Mouse (Mus musculus) MEL (cell line): ENCODE measurements around the gene Psmd3. TPM values are rescaled to one million over a fixed set of nuclear protein-coding genes. Genes with fewer than 3 reads are reported as not detected.
A peak's percentile ranks its signal among the peaks of the same experiment; 100 is the strongest.

Source experiments
- DNase-seq: peaks from one replicate; pipeline ENCODE4 v3.0.0; 2011; ENCODE audit warnings: low read depth, low spot score
- H3K27ac ChIP-seq: 2 replicates; pipeline ENCODE4 v1.5.1; 2012; ENCODE audit warnings: low read depth, mild to moderate bottlenecking, control low read depth, low read length, moderate library complexity; ENCODE audit not compliant: control insufficient read depth
- H3K27me3 ChIP-seq, 2 experiments: fragments of 150-350 bp in 1 of 2; sonication (generic) in 1 of 2; 2 replicates each; pipeline ENCODE4 v1.6.1; 2012; ENCODE audit warnings: low read length in 2 of 2, mild to moderate bottlenecking in 2 of 2, improper control_type of control experiment in 1 of 2, moderate library complexity in 1 of 2; ENCODE audit not compliant: insufficient read depth in 2 of 2, control insufficient read depth in 1 of 2
- H3K36me3 ChIP-seq, 2 experiments: 2 replicates each; pipeline ENCODE4 v1.6.1; 2012 to 2014; ENCODE audit warnings: low read length in 2 of 2, improper control_type of control experiment in 1 of 2, inconsistent platforms in 1 of 2, mild to moderate bottlenecking in 1 of 2; ENCODE audit not compliant: insufficient read depth in 2 of 2, control insufficient read depth in 1 of 2
- H3K4me1 ChIP-seq, 2 experiments: fragments of 150-350 bp in 1 of 2; sonication (generic) in 1 of 2; 2 replicates each; pipeline ENCODE4 v1.6.1; 2012; ENCODE audit warnings: low read length in 2 of 2, improper control_type of control experiment in 1 of 2, mild to moderate bottlenecking in 1 of 2; ENCODE audit not compliant: insufficient read depth in 2 of 2, control insufficient read depth in 1 of 2
- H3K4me3 ChIP-seq, 2 experiments: fragments of 150-350 bp in 1 of 2; sonication (generic) in 1 of 2; 2 replicates each; pipeline ENCODE4 v1.5.1; 2012; ENCODE audit warnings: low read depth in 2 of 2, low read length in 2 of 2, mild to moderate bottlenecking in 2 of 2, moderate library complexity in 2 of 2, control low read depth in 1 of 2, improper control_type of control experiment in 1 of 2; ENCODE audit not compliant: control insufficient read depth in 1 of 2, insufficient read depth in 1 of 2
- H3K79me2 ChIP-seq: 2 replicates; pipeline ENCODE4 v1.6.1; 2012; ENCODE audit warnings: mild to moderate bottlenecking, low read length, moderate library complexity; ENCODE audit not compliant: control insufficient read depth, poor library complexity, insufficient read depth
- H3K9ac ChIP-seq: 2 replicates; pipeline ENCODE4 v1.6.1; 2012; ENCODE audit warnings: low read depth, mild to moderate bottlenecking, control low read depth, low read length, moderate library complexity; ENCODE audit not compliant: control insufficient read depth, poor library complexity, severe bottlenecking
- H3K9me3 ChIP-seq: fragments of 150-350 bp; sonication (generic); replicated peaks from 2 replicates; pipeline ENCODE4 v1.6.1; 2012; ENCODE audit warnings: mild to moderate bottlenecking, low read length, improper control_type of control experiment, moderate library complexity; ENCODE audit not compliant: insufficient read depth
- BHLHE40 ChIP-seq: IDR thresholded peaks from 2 replicates; pipeline ENCODE4 v1.6.1; 2012; ENCODE audit warnings: low read depth, mild to moderate bottlenecking, inconsistent platforms, low read length, improper control_type of control experiment, borderline replicate concordance
- CHD1 ChIP-seq: IDR thresholded peaks from 2 replicates; pipeline ENCODE4 v1.6.1; 2012; ENCODE audit warnings: low read depth, mild to moderate bottlenecking, inconsistent platforms, low read length, improper control_type of control experiment
- CHD2 ChIP-seq: IDR thresholded peaks from 2 replicates; pipeline ENCODE4 v1.6.1; 2011; ENCODE audit warnings: low read length, improper control_type of control experiment
- CTCF ChIP-seq, 3 experiments: IDR thresholded peaks in 2 of 3; conservative IDR thresholded peaks in 1 of 3; 2 replicates each; pipeline ENCODE4 v1.5.1; 2011 to 2012; ENCODE audit warnings: low read length in 3 of 3, low read depth in 2 of 3, mild to moderate bottlenecking in 2 of 3, improper control_type of control experiment in 1 of 3, inconsistent platforms in 1 of 3, mixed read lengths in 1 of 3, moderate library complexity in 1 of 3; ENCODE audit not compliant: control insufficient read depth in 1 of 3, insufficient read depth in 1 of 3, poor library complexity in 1 of 3, severe bottlenecking in 1 of 3
- E2F4 ChIP-seq: IDR thresholded peaks from 2 replicates; pipeline ENCODE4 v1.6.1; 2011; ENCODE audit warnings: low read depth, low read length, improper control_type of control experiment, borderline replicate concordance
- ELF1 ChIP-seq: IDR thresholded peaks from 2 replicates; pipeline ENCODE4 v1.6.1; 2014; ENCODE audit warnings: low read depth, mild to moderate bottlenecking, inconsistent platforms, low read length, improper control_type of control experiment, moderate library complexity
- ETS1 ChIP-seq: IDR thresholded peaks from 2 replicates; pipeline ENCODE4 v1.6.1; 2012; ENCODE audit warnings: low read depth, mild to moderate bottlenecking, inconsistent platforms, low read length, improper control_type of control experiment, moderate library complexity
- GABPA ChIP-seq: IDR thresholded peaks from 2 replicates; pipeline ENCODE4 v1.6.1; 2012; ENCODE audit warnings: low read depth, mild to moderate bottlenecking, inconsistent platforms, low read length, improper control_type of control experiment, moderate library complexity
- GATA1 ChIP-seq: IDR thresholded peaks from 2 replicates; pipeline ENCODE4 v1.6.1; 2011; ENCODE audit warnings: low read depth, low read length, improper control_type of control experiment
- HCFC1 ChIP-seq: IDR thresholded peaks from 2 replicates; pipeline ENCODE4 v1.6.1; 2012; ENCODE audit warnings: low read depth, mild to moderate bottlenecking, inconsistent platforms, low read length, improper control_type of control experiment, moderate library complexity
- JUND ChIP-seq: IDR thresholded peaks from 2 replicates; pipeline ENCODE4 v1.6.1; 2011; ENCODE audit warnings: low read depth, mild to moderate bottlenecking, improper control_type of control experiment, low read length
- KAT2A ChIP-seq: conservative IDR thresholded peaks from 2 replicates; pipeline ENCODE4 v1.6.1; 2012; ENCODE audit warnings: low read depth, low read length, improper control_type of control experiment, inconsistent platforms
- MAFK ChIP-seq: IDR thresholded peaks from 2 replicates; pipeline ENCODE4 v1.6.1; 2011; ENCODE audit warnings: low read depth, mild to moderate bottlenecking, low read length, improper control_type of control experiment, borderline replicate concordance
- MAX ChIP-seq: IDR thresholded peaks from 2 replicates; pipeline ENCODE4 v1.6.1; 2011; ENCODE audit warnings: low read length, improper control_type of control experiment
- MAZ ChIP-seq: IDR thresholded peaks from 2 replicates; pipeline ENCODE4 v1.6.1; 2012; ENCODE audit warnings: low read depth, mild to moderate bottlenecking, inconsistent platforms, low read length, improper control_type of control experiment
- MEF2A ChIP-seq: IDR thresholded peaks from 2 replicates; pipeline ENCODE4 v1.6.1; 2014; ENCODE audit warnings: low read depth, mild to moderate bottlenecking, inconsistent platforms, low read length, improper control_type of control experiment; ENCODE audit not compliant: poor library complexity, insufficient replicate concordance, severe bottlenecking; ENCODE audit errors: extremely low read depth
- MXI1 ChIP-seq: IDR thresholded peaks from 2 replicates; pipeline ENCODE4 v1.6.1; 2011; ENCODE audit warnings: mild to moderate bottlenecking, low read depth, low read length, improper control_type of control experiment
- MYB ChIP-seq: IDR thresholded peaks from 2 replicates; pipeline ENCODE4 v1.6.1; 2011; ENCODE audit warnings: mild to moderate bottlenecking, low read depth, low read length, improper control_type of control experiment
- MYC ChIP-seq: IDR thresholded peaks from 2 replicates; pipeline ENCODE4 v1.6.1; 2011; ENCODE audit warnings: low read depth, mild to moderate bottlenecking, low read length, improper control_type of control experiment, moderate library complexity
- NELFE ChIP-seq: IDR thresholded peaks from 2 replicates; pipeline ENCODE4 v1.6.1; 2011; ENCODE audit warnings: low read depth, low read length, improper control_type of control experiment
- NRF1 ChIP-seq: IDR thresholded peaks from 2 replicates; pipeline ENCODE4 v1.6.1; 2014; ENCODE audit warnings: low read depth, mild to moderate bottlenecking, inconsistent platforms, low read length, improper control_type of control experiment, moderate library complexity; ENCODE audit not compliant: poor library complexity, insufficient read depth, severe bottlenecking
- POLR2A ChIP-seq, 2 experiments: IDR thresholded peaks; 2 replicates each; pipeline ENCODE4 v1.6.1; 2011 to 2012; ENCODE audit warnings: low read length in 2 of 2, mild to moderate bottlenecking in 2 of 2, control low read depth in 1 of 2, improper control_type of control experiment in 1 of 2, low read depth in 1 of 2, moderate library complexity in 1 of 2; ENCODE audit not compliant: control insufficient read depth in 1 of 2, insufficient read depth in 1 of 2, poor library complexity in 1 of 2
- POLR2AphosphoS2 ChIP-seq: IDR thresholded peaks from 2 replicates; pipeline ENCODE4 v1.6.1; 2011; ENCODE audit warnings: low read length, improper control_type of control experiment
- POLR2AphosphoS5 ChIP-seq: IDR thresholded peaks from 2 replicates; pipeline ENCODE4 v1.6.1; 2012; ENCODE audit warnings: low read depth, borderline replicate concordance, mild to moderate bottlenecking, inconsistent platforms, low read length, moderate library complexity, mixed read lengths
- RAD21 ChIP-seq: IDR thresholded peaks from 2 replicates; pipeline ENCODE4 v1.6.1; 2011; ENCODE audit warnings: mild to moderate bottlenecking, low read depth, low read length, improper control_type of control experiment
- RCOR1 ChIP-seq: IDR thresholded peaks from 2 replicates; pipeline ENCODE4 v1.6.1; 2012; ENCODE audit warnings: low read depth, mild to moderate bottlenecking, inconsistent platforms, low read length, improper control_type of control experiment
- SIN3A ChIP-seq: IDR thresholded peaks from 2 replicates; pipeline ENCODE4 v1.6.1; 2012; ENCODE audit warnings: low read length, improper control_type of control experiment, inconsistent platforms
- SMC3 ChIP-seq: IDR thresholded peaks from 2 replicates; pipeline ENCODE4 v1.6.1; 2011; ENCODE audit warnings: low read depth, low read length, improper control_type of control experiment
- TAL1 ChIP-seq: IDR thresholded peaks from 2 replicates; pipeline ENCODE4 v1.6.1; 2012; ENCODE audit warnings: mild to moderate bottlenecking, inconsistent platforms, low read length, moderate library complexity, mixed read lengths
- TBP ChIP-seq: IDR thresholded peaks from 2 replicates; pipeline ENCODE4 v1.8.0; 2011; ENCODE audit warnings: low read depth, low read length, improper control_type of control experiment
- TCF12 ChIP-seq: IDR thresholded peaks from 2 replicates; pipeline ENCODE4 v1.6.1; 2014; ENCODE audit warnings: low read depth, mild to moderate bottlenecking, inconsistent platforms, low read length, improper control_type of control experiment, moderate library complexity
- UBTF ChIP-seq: IDR thresholded peaks from 2 replicates; pipeline ENCODE4 v1.6.1; 2012; ENCODE audit warnings: low read depth, mild to moderate bottlenecking, inconsistent platforms, low read length, improper control_type of control experiment, moderate library complexity, borderline replicate concordance; ENCODE audit not compliant: insufficient read depth
- USF1 ChIP-seq: IDR thresholded peaks from 2 replicates; pipeline ENCODE4 v1.6.1; 2014; ENCODE audit warnings: low read depth, mild to moderate bottlenecking, inconsistent platforms, low read length, improper control_type of control experiment, moderate library complexity
- USF2 ChIP-seq, 2 experiments: IDR thresholded peaks; 2 replicates each; pipeline ENCODE4 v1.6.1; 2011 to 2012; ENCODE audit warnings: improper control_type of control experiment in 2 of 2, low read length in 2 of 2, borderline replicate concordance in 1 of 2, inconsistent platforms in 1 of 2, low read depth in 1 of 2, mild to moderate bottlenecking in 1 of 2; ENCODE audit not compliant: insufficient read depth in 1 of 2
- ZC3H11A ChIP-seq: IDR thresholded peaks from 2 replicates; pipeline ENCODE4 v1.6.1; 2012; ENCODE audit warnings: low read depth, mild to moderate bottlenecking, inconsistent platforms, low read length, improper control_type of control experiment
- ZKSCAN1 ChIP-seq: IDR thresholded peaks from 2 replicates; pipeline ENCODE4 v1.6.1; 2012; ENCODE audit warnings: low read depth, mild to moderate bottlenecking, inconsistent platforms, low read length, improper control_type of control experiment, moderate library complexity
- ZMIZ1 ChIP-seq: IDR thresholded peaks from 2 replicates; pipeline ENCODE4 v1.6.1; 2012; ENCODE audit warnings: low read depth, mild to moderate bottlenecking, inconsistent platforms, low read length, improper control_type of control experiment, moderate library complexity
- ZNF384 ChIP-seq: IDR thresholded peaks from 2 replicates; pipeline ENCODE4 v1.6.1; 2012; ENCODE audit warnings: low read depth, mild to moderate bottlenecking, inconsistent platforms, low read length, improper control_type of control experiment
- polyA plus RNA-seq, 2 experiments: library from polyadenylated mRNA; stranded (reverse) in 1 of 2; unstranded in 1 of 2; fragments of >175 nt in 1 of 2; fragments of >200 nt in 1 of 2; gene quantifications; 2 replicates each; pipeline versions ENCODE4 v1.2.1 to v1.2.4; 2012; ENCODE audit warnings: low replicate concordance in 2 of 2, low read depth in 1 of 2; ENCODE audit not compliant: insufficient read length in 2 of 2, insufficient read depth in 1 of 2, missing spikeins in 1 of 2
- total RNA-seq: library from RNA; depleted of rRNA; stranded (reverse); fragments of 300-350 nt; gene quantifications from 2 replicates; pipeline ENCODE4 v1.2.3, GENCODE M21; 2012

The Psmd3 gene
- total and polyA plus RNA-seq, 3 experiments = 214 to 417 (median 350) TPM

- H3K4me3 ChIP-seq = no peak overlapping the region
- no peak overlapping the region for H3K9ac ChIP-seq
- no peaks in the 10 kb centered on the region for H3K9me3 ChIP-seq
- H3K79me2 ChIP-seq = peaks cover 6% of the 10 kb centered on the region; the same call in 1 of the 2 replicates
- no peak overlapping the region for H3K27ac ChIP-seq
- no peaks in the 10 kb centered on the region for H3K27me3 ChIP-seq
- peak; percentile 47 for DNase-seq
- peaks cover 0 to 21% of the 10 kb centered on the region in 2 experiments; a peak in 2 of 4 replicates for H3K36me3 ChIP-seq
- peaks cover 9 to 32% of the 10 kb centered on the region in 2 experiments for H3K4me1 ChIP-seq
- 0 out of 2 replicates have a peak, but pooled peaks have one; percentile 29 for TF ChIP-seq TCF12
- TF ChIP-seq ZKSCAN1 = no peak
- TF ChIP-seq NELFE = no peak
- TF ChIP-seq UBTF = no peak
- no peak for TF ChIP-seq GATA1
- TF ChIP-seq TAL1 = 0 out of 2 replicates have a peak, but pooled peaks have one; percentile 13
- TF ChIP-seq MEF2A = no peak
- TF ChIP-seq MAX = no peak
- TF ChIP-seq CHD2 = no peak
- TF ChIP-seq NRF1 = no peak
- TF ChIP-seq BHLHE40 = no peak
- no peak for TF ChIP-seq CHD1
- TF ChIP-seq RAD21 = no peak
- TF ChIP-seq ELF1 = no peak
- no peak for TF ChIP-seq HCFC1
- TF ChIP-seq RCOR1 = 0 out of 2 replicates have a peak, but pooled peaks have one; percentile 15
- TF ChIP-seq ZMIZ1 = no peak
- no peak for TF ChIP-seq ZNF384
- 0 out of 2 replicates have a peak, but pooled peaks have one; percentile 9 for TF ChIP-seq ETS1
- TF ChIP-seq SMC3 = no peak
- TF ChIP-seq POLR2AphosphoS2 = no peak
- TF ChIP-seq MYB = no peak
- TF ChIP-seq TBP = no peak
- no peak for TF ChIP-seq POLR2A (IDR thresholded peaks at IDR 0.05; ENCODE audit: control insufficient read depth in 1 of 2, insufficient read depth in 1 of 2, low read depth in 1 of 2, low read length in 2 of 2, poor library complexity in 1 of 2)
- TF ChIP-seq MYC = no peak
- no peak for TF ChIP-seq ZC3H11A
- no peak for TF ChIP-seq GABPA
- no peak for TF ChIP-seq USF2 (IDR thresholded peaks at IDR 0.05; ENCODE audit: borderline replicate concordance in 1 of 2, insufficient read depth in 1 of 2, low read depth in 1 of 2, low read length in 2 of 2)
- no peak for TF ChIP-seq E2F4
- TF ChIP-seq POLR2AphosphoS5 = no peak
- no peak for TF ChIP-seq MXI1
- 0 out of 2 replicates have a peak, but pooled peaks have one; percentile 41 for TF ChIP-seq MAZ
- no peak for TF ChIP-seq MAFK
- no peak; the same call in 1 of the 2 replicates for TF ChIP-seq SIN3A
- TF ChIP-seq CTCF (IDR thresholded peaks at IDR 0.05 in 2 of 3, conservative IDR thresholded peaks at IDR 0.05 in 1 of 3; ENCODE audit: control insufficient read depth in 1 of 3, insufficient read depth in 1 of 3, low read depth in 2 of 3, low read length in 3 of 3, poor library complexity in 1 of 3, severe bottlenecking in 1 of 3) = no peak
- TF ChIP-seq JUND = no peak
- no peak for TF ChIP-seq KAT2A
- TF ChIP-seq USF1 = no peak
Measured at GRCm38 (mm10) chr11:98738925-98739324, 56.6 kb downstream of the Psmd3 start.
